Comparison of ENCODE assay signal across 13 mouse cellular contexts in genomic region chr6:30653518-30653917, GRCm38 (mm10). TPM values are rescaled to one million over a fixed set of nuclear protein-coding genes. Genes with fewer than 3 reads are reported as not detected.
A peak's percentile ranks its signal among the peaks of the same experiment; 100 is the strongest.
DNase-seq lines count a peak whose midpoint lies in the region; ATAC-seq lines count a peak whose summit lies in the region.
"Had no signal": no experiment of that assay in that cellular context is flagged by ENCODE, and none has a peak within 500 bp of the region (broad histone marks: within the 10 kb centered on the region; RNA-seq: fewer than 3 reads in every experiment).

No protein-coding gene starts in this region.

- H3K27ac ChIP-seq in heart, embryonic 15.5 days = peak overlapping the region; percentile 72
- peak overlapping the region; percentile 83; the same call in 1 of the 2 replicates for H3K27ac ChIP-seq in forebrain, embryonic 14.5 days (ENCODE audit: low read depth, low read length)
- peak overlapping the region; percentile 89 for H3K27ac ChIP-seq in limb, embryonic 12.5 days

- H3K27me3 ChIP-seq in heart, embryonic 15.5 days = no peaks in the 10 kb centered on the region
- no peaks in the 10 kb centered on the region for H3K27me3 ChIP-seq in forebrain, embryonic 14.5 days (replicated peaks; ENCODE audit: control insufficient read depth, insufficient read depth, low read length)
- H3K27me3 ChIP-seq in limb, embryonic 12.5 days = no peaks in the 10 kb centered on the region

- no peak overlapping the region for H3K4me3 ChIP-seq in heart, embryonic 15.5 days
- no peak overlapping the region for H3K4me3 ChIP-seq in forebrain, embryonic 14.5 days (ENCODE audit: low read depth, low read length)
- no peak overlapping the region for H3K4me3 ChIP-seq in limb, embryonic 12.5 days (replicated peaks)

- no peaks in the 10 kb centered on the region for H3K9me3 ChIP-seq in heart, embryonic 15.5 days (replicated peaks)
- no peaks in the 10 kb centered on the region for H3K9me3 ChIP-seq in forebrain, embryonic 14.5 days (replicated peaks; ENCODE audit: control insufficient read depth, low read length)
- H3K9me3 ChIP-seq in limb, embryonic 12.5 days = no peaks in the 10 kb centered on the region

- WGBS in heart, embryonic 15.5 days = 75% methylated on average over 6 of the region's 6 CpGs
- WGBS in forebrain, embryonic 14.5 days = 56% methylated on average over 6 of the region's 6 CpGs
- WGBS in limb, embryonic 12.5 days = 54% methylated on average over 6 of the region's 6 CpGs

- no peak overlapping the region for H3K4me2 ChIP-seq in heart, embryonic 15.5 days
- H3K4me2 ChIP-seq in forebrain, embryonic 14.5 days (ENCODE audit: low read length) = no peak overlapping the region
- no peak overlapping the region for H3K4me2 ChIP-seq in limb, embryonic 12.5 days
- H3K4me2 ChIP-seq: liver, embryonic 11.5 days had no signal

- H3K36me3 ChIP-seq in heart, embryonic 15.5 days = no peaks in the 10 kb centered on the region
- H3K36me3 ChIP-seq in forebrain, embryonic 14.5 days (ENCODE audit: control insufficient read depth, insufficient read depth, low read length) = no peaks in the 10 kb centered on the region
- H3K36me3 ChIP-seq in limb, embryonic 12.5 days = peaks cover 19% of the 10 kb centered on the region

- DNase-seq in heart, adult 11 months = no peak
- DNase-seq in adipocyte (ENCODE audit: low spot score) = peak; percentile 52
- no peak for DNase-seq in forebrain, embryonic 14.5 days (ENCODE audit: low spot score)
- no peak for DNase-seq in urinary bladder, adult 2 months (ENCODE audit: low spot score)
- no peak for DNase-seq in adrenal gland, postnatal 14 days
- DNase-seq in layer of hippocampus, postnatal 36 days = no peak
- DNase-seq: gastrocnemius, postnatal 10 days; kidney, postnatal 4 days; right cerebral cortex, adult 18-20 months had no signal

- H3K9ac ChIP-seq in heart, embryonic 15.5 days = no peak overlapping the region
- H3K9ac ChIP-seq in forebrain, embryonic 14.5 days (ENCODE audit: low read length) = no peak overlapping the region; the same call in 1 of the 2 replicates
- no peak overlapping the region for H3K9ac ChIP-seq in limb, embryonic 12.5 days (replicated peaks)

- peaks cover 21% of the 10 kb centered on the region for H3K4me1 ChIP-seq in heart, embryonic 15.5 days (replicated peaks)
- H3K4me1 ChIP-seq in forebrain, embryonic 14.5 days (ENCODE audit: control insufficient read depth, insufficient read depth, low read length) = peaks cover 39% of the 10 kb centered on the region
- H3K4me1 ChIP-seq in limb, embryonic 12.5 days (replicated peaks) = peaks cover 82% of the 10 kb centered on the region

- no peak for ATAC-seq in heart, embryonic 15.5 days (replicated peaks; ENCODE audit: insufficient number of reproducible peaks, insufficient read depth, low FRiP score, low read depth)
- no peak for ATAC-seq in forebrain, embryonic 14.5 days
- no peak for ATAC-seq in limb, embryonic 12.5 days (ENCODE audit: insufficient number of reproducible peaks, insufficient read depth, low FRiP score, low TSS enrichment, low read depth)

RNA-seq across cellular contexts. Expression of gene Cpa1, which starts 14.5 kb away (rescaled TPM):
- polyA plus RNA-seq in heart, embryonic 15.5 days (2015; fragmentation: Nextera tagmentation; extraction: Ambion mirVana) = 3.2 and 5.0 TPM in 2 replicates
- polyA plus RNA-seq in forebrain, embryonic 14.5 days (2014; fragmentation: Nextera tagmentation; extraction: Ambion mirVana) = 0.58 and 1.5 TPM in 2 replicates
- polyA plus RNA-seq in limb, embryonic 12.5 days (2016; fragmentation: Nextera tagmentation; extraction: Ambion mirVana) = 0.40 and 0.64 TPM in 2 replicates
- polyA plus RNA-seq in urinary bladder, adult 2 months (2012; rRNA removed) = 0.15 and 0.47 TPM in 2 replicates
- total RNA-seq in adrenal gland, postnatal 14 days (2021) = 0.30 TPM in 1 of 2 replicates, not detected in the other
- total RNA-seq in layer of hippocampus, postnatal 36 days (2021) = not detected
- total RNA-seq: monocyte, adult 5-6 weeks had no signal

RNA-seq across cellular contexts. Expression of gene Cep41, which starts 40.0 kb away (rescaled TPM):
- 9.3 and 10.0 TPM in 2 replicates for polyA plus RNA-seq in heart, embryonic 15.5 days (2015; fragmentation: Nextera tagmentation; extraction: Ambion mirVana)
- polyA plus RNA-seq in forebrain, embryonic 14.5 days (2014; fragmentation: Nextera tagmentation; extraction: Ambion mirVana) = 15.6 and 16.6 TPM in 2 replicates
- polyA plus RNA-seq in limb, embryonic 12.5 days (2016; fragmentation: Nextera tagmentation; extraction: Ambion mirVana) = 51.1 and 53.5 TPM in 2 replicates
- polyA plus RNA-seq in urinary bladder, adult 2 months (2012; rRNA removed) = 5.7 and 7.1 TPM in 2 replicates
- total RNA-seq in adrenal gland, postnatal 14 days (2021) = 6.8 and 8.2 TPM in 2 replicates
- total RNA-seq in layer of hippocampus, postnatal 36 days (2021) = 1 to 10 TPM; 6.7 to 6.8 TPM

RNA-seq across cellular contexts. Expression of gene Cpa5, which starts 42.7 kb away (rescaled TPM):
- polyA plus RNA-seq in heart, embryonic 15.5 days (2015; fragmentation: Nextera tagmentation; extraction: Ambion mirVana) = 0.32 and 0.58 TPM in 2 replicates
- 0.10 TPM in 2 replicates for polyA plus RNA-seq in forebrain, embryonic 14.5 days (2014; fragmentation: Nextera tagmentation; extraction: Ambion mirVana)
- polyA plus RNA-seq in limb, embryonic 12.5 days (2016; fragmentation: Nextera tagmentation; extraction: Ambion mirVana) = 0.14 and 0.33 TPM in 2 replicates
- polyA plus RNA-seq in urinary bladder, adult 2 months (2012; rRNA removed) = 0.03 TPM in 1 of 2 replicates, not detected in the other
- total RNA-seq in adrenal gland, postnatal 14 days (2021) = not detected in 2 replicates
- not detected for total RNA-seq in layer of hippocampus, postnatal 36 days (2021)
- total RNA-seq: monocyte, adult 5-6 weeks had no signal
- polyA plus RNA-seq: liver, embryonic 11.5 days had no signal
